17 mouse cellular contexts compared by ENCODE assay signal in the genomic region with DNA sequence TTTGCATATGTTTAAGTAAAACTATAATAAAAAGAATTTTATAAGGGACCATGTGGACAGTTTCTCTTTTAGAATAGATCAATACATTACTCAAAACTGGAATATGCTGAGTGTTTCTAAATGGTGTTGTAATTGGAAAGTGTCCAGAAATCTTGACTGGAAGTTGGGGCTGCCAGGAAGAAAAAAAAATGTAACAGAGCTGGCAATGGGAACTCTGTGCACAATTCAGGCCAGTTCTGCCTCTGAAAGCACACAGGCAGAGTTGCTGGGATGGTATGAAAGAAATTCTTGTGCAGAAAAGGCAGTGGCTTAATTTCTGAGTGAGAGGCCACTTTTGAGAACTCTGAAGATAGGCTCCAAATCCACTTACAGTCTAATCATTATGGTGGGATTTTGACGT. TPM values are rescaled to one million over a fixed set of nuclear protein-coding genes. Genes with fewer than 3 reads are reported as not detected.
DNase-seq lines count a peak whose midpoint lies in the region; ATAC-seq and TF ChIP-seq lines count a peak whose summit lies in the region.
"Had no signal": no experiment of that assay in that cellular context is flagged by ENCODE, and none has a peak within 500 bp of the region (broad histone marks: within the 10 kb centered on the region; RNA-seq: fewer than 3 reads in every experiment).

No protein-coding gene starts in this region.

- no peak for TF ChIP-seq EP300 in liver, postnatal 0 days (IDR thresholded peaks at IDR 0.05; ENCODE audit: low read depth)

- no peaks in the 10 kb centered on the region for H3K27me3 ChIP-seq in forebrain, embryonic 14.5 days (replicated peaks; ENCODE audit: control insufficient read depth, insufficient read depth, low read length)
- H3K27me3 ChIP-seq in forebrain, embryonic 15.5 days = no peaks in the 10 kb centered on the region
- H3K27me3 ChIP-seq in liver, adult 2 months (ENCODE audit: control insufficient read depth, insufficient read depth, low read length) = no peaks in the 10 kb centered on the region
- no peaks in the 10 kb centered on the region for H3K27me3 ChIP-seq in liver, postnatal 0 days (ENCODE audit: insufficient read depth, low read length)
- H3K27me3 ChIP-seq: megakaryocyte, embryonic 14.5 days had no signal

- WGBS in forebrain, embryonic 14.5 days = 16% methylated on average over 1 of the region's 1 CpGs
- WGBS in forebrain, embryonic 15.5 days = 17% methylated on average over 1 of the region's 1 CpGs
- 53% methylated on average over 1 of the region's 1 CpGs for WGBS in liver, adult 2 months
- WGBS in liver, postnatal 0 days (ENCODE audit: insufficient replicate concordance) = 50% methylated on average over 1 of the region's 1 CpGs

- peak; percentile 48; the same call in 1 of the 2 replicates for ATAC-seq in forebrain, embryonic 14.5 days
- no peak for ATAC-seq in forebrain, embryonic 15.5 days (replicated peaks)
- no peak for ATAC-seq in liver, postnatal 0 days

- no peak overlapping the region for H3K4me3 ChIP-seq in forebrain, embryonic 14.5 days (ENCODE audit: low read depth, low read length)
- H3K4me3 ChIP-seq in forebrain, embryonic 15.5 days = no peak overlapping the region
- no peak overlapping the region for H3K4me3 ChIP-seq in liver, adult 2 months (ENCODE audit: insufficient read depth, low read depth, low read length)
- no peak overlapping the region for H3K4me3 ChIP-seq in liver, postnatal 0 days (ENCODE audit: low read depth, low read length)
- H3K4me3 ChIP-seq: heart, adult 2 months; left cerebral cortex, adult 2 months; megakaryocyte, embryonic 14.5 days had no signal

- TF ChIP-seq POLR2A in liver, adult 2 months (IDR thresholded peaks at IDR 0.05; ENCODE audit: extremely low read depth, insufficient read depth, low read length) = no peak

- no peaks in the 10 kb centered on the region for H3K4me1 ChIP-seq in forebrain, embryonic 14.5 days (ENCODE audit: control insufficient read depth, insufficient read depth, low read length)
- peaks cover 3% of the 10 kb centered on the region; the same call in 1 of the 2 replicates for H3K4me1 ChIP-seq in forebrain, embryonic 15.5 days
- no peaks in the 10 kb centered on the region for H3K4me1 ChIP-seq in liver, adult 2 months (ENCODE audit: control insufficient read depth, insufficient read depth, low read length)
- H3K4me1 ChIP-seq in liver, postnatal 0 days (ENCODE audit: insufficient read depth) = no peaks in the 10 kb centered on the region
- H3K4me1 ChIP-seq: megakaryocyte, embryonic 14.5 days had no signal

- no peak for TF ChIP-seq CTCF in liver, adult 2 months (IDR thresholded peaks at IDR 0.05; ENCODE audit: low read depth, low read length)
- TF ChIP-seq CTCF in liver, postnatal 0 days (IDR thresholded peaks at IDR 0.05; ENCODE audit: low read depth) = no peak

- no peaks in the 10 kb centered on the region for H3K36me3 ChIP-seq in forebrain, embryonic 14.5 days (ENCODE audit: control insufficient read depth, insufficient read depth, low read length)
- H3K36me3 ChIP-seq in forebrain, embryonic 15.5 days = no peaks in the 10 kb centered on the region
- H3K36me3 ChIP-seq in liver, adult 2 months (ENCODE audit: control insufficient read depth, insufficient read depth, low read length) = no peaks in the 10 kb centered on the region
- no peaks in the 10 kb centered on the region for H3K36me3 ChIP-seq in liver, postnatal 0 days (replicated peaks; ENCODE audit: insufficient read depth, low read length)

- H3K9me3 ChIP-seq in forebrain, embryonic 14.5 days (replicated peaks; ENCODE audit: control insufficient read depth, low read length) = no peaks in the 10 kb centered on the region; the same call in 1 of the 2 replicates
- no peaks in the 10 kb centered on the region for H3K9me3 ChIP-seq in forebrain, embryonic 15.5 days
- no peaks in the 10 kb centered on the region for H3K9me3 ChIP-seq in liver, postnatal 0 days (ENCODE audit: low read length)
- H3K9me3 ChIP-seq: megakaryocyte, embryonic 14.5 days had no signal

- no peak overlapping the region for H3K4me2 ChIP-seq in forebrain, embryonic 14.5 days (ENCODE audit: low read length)
- H3K4me2 ChIP-seq in forebrain, embryonic 15.5 days (replicated peaks) = no peak overlapping the region
- no peak overlapping the region for H3K4me2 ChIP-seq in liver, postnatal 0 days (ENCODE audit: low read depth, low read length)
- H3K4me2 ChIP-seq: liver, embryonic 11.5 days had no signal

- H3K27ac ChIP-seq in forebrain, embryonic 14.5 days (ENCODE audit: low read depth, low read length) = no peak overlapping the region
- H3K27ac ChIP-seq in forebrain, embryonic 15.5 days (replicated peaks) = no peak overlapping the region
- H3K27ac ChIP-seq in liver, adult 2 months (replicated peaks; ENCODE audit: insufficient read depth, low read depth, low read length) = no peak overlapping the region
- H3K27ac ChIP-seq in liver, postnatal 0 days (ENCODE audit: low read depth) = no peak overlapping the region
- H3K27ac ChIP-seq: heart, adult 2 months; left cerebral cortex, adult 2 months had no signal

- no peaks in the 10 kb centered on the region for H3K79me2 ChIP-seq in liver, adult 2 months (ENCODE audit: control insufficient read depth, insufficient read depth, low read length)

- no peak overlapping the region for H3K9ac ChIP-seq in forebrain, embryonic 14.5 days (ENCODE audit: low read length)
- no peak overlapping the region for H3K9ac ChIP-seq in forebrain, embryonic 15.5 days (replicated peaks)
- H3K9ac ChIP-seq in liver, adult 2 months (ENCODE audit: low read depth, low read length) = no peak overlapping the region
- H3K9ac ChIP-seq in liver, postnatal 0 days (replicated peaks) = no peak overlapping the region

- DNase-seq in forebrain, embryonic 14.5 days (ENCODE audit: low spot score) = peak; percentile 67
- DNase-seq in liver, adult 2 months (ENCODE audit: extremely low read depth, low read depth, low spot score) = peak; percentile 60
- no peak for DNase-seq in liver, postnatal 0 days
- peak; percentile 73 for DNase-seq in Muller cell, postnatal 12 days (ENCODE audit: inconsistent ontology term)
- DNase-seq in fat pad, adult 2 months (ENCODE audit: extremely low read depth, low read depth, low spot score) = peak; percentile 21
- DNase-seq in T-cell, adult 2 months (ENCODE audit: low spot score) = no peak
- DNase-seq in spleen, adult 12 weeks (ENCODE audit: low spot score) = no peak
- DNase-seq: adrenal gland, postnatal 36 days; heart, adult 2 months; heart, postnatal 10 days; kidney, adult 18-20 months; right cerebral cortex, adult 18-20 months had no signal

RNA-seq across cellular contexts. Expression of a gene that starts 11.4 kb away (rescaled TPM):
- polyA plus RNA-seq in forebrain, embryonic 14.5 days (2014; fragmentation: Nextera tagmentation; extraction: Ambion mirVana) = 4.1 and 4.8 TPM in 2 replicates
- polyA plus RNA-seq in forebrain, embryonic 15.5 days (2015; fragmentation: Nextera tagmentation; extraction: Ambion mirVana) = 3.7 and 5.0 TPM in 2 replicates
- 0.09 TPM in 1 of 2 replicates, not detected in the other for total RNA-seq in liver, adult 2 months (2014; rRNA removed)
- 0.09 TPM in 1 of 2 replicates, not detected in the other for polyA plus RNA-seq in liver, adult 2 months (2012; rRNA removed)
- polyA plus RNA-seq in liver, postnatal 0 days (2015; fragmentation: Nextera tagmentation; extraction: Ambion mirVana) = 0.11 TPM in 1 of 2 replicates, not detected in the other
- total RNA-seq: gastrocnemius, adult 18-20 months; heart, adult 2 months had no signal

Comparison
In these comparisons a context has a peak if more than half of its experiments do, and no peak if none do; other contexts are left out.
1. DNase-seq: peak in forebrain, embryonic 14.5 days (single experiment), liver, adult 2 months (single experiment), Muller cell, postnatal 12 days (single experiment) and fat pad, adult 2 months (single experiment); none in liver, postnatal 0 days (single experiment), T-cell, adult 2 months (single experiment) and spleen, adult 12 weeks (single experiment).